Mouse (Mus musculus) embryo, embryonic 10.5 days (tissue): ENCODE measurements around the gene Chrm1.

ENCODE experiments used
- DNase-seq: peaks from one replicate; pipeline ENCODE4 v3.0.0-alpha.2; 2015; ENCODE audit warnings: low spot score

Chrm1 gene

DNA sequence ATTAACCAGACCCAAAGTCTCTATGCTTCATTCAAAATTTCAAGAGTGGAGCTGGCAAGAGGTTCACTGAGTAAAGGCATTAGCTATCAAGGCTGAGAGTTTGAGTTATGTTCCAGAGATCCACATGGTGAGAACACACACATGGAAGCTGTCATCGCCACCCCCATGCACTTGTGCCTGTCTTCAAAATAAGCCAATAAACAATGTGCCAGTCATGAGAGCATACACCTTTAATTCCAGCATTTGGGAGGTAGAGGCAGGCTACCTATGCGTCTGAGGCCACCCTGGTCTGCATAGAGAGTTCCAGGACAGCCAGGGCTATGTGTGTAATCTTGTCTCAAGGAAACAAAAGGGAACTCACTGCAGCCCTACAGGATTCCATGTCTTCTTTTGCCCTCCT, 20.0 kb downstream of the Chrm1 start:
- no peak for DNase-seq

- no peak for DNase-seq
Measured at GRCm38 (mm10) chr19:8691871-8692539, 28.4 kb downstream of the Chrm1 start.

DNA sequence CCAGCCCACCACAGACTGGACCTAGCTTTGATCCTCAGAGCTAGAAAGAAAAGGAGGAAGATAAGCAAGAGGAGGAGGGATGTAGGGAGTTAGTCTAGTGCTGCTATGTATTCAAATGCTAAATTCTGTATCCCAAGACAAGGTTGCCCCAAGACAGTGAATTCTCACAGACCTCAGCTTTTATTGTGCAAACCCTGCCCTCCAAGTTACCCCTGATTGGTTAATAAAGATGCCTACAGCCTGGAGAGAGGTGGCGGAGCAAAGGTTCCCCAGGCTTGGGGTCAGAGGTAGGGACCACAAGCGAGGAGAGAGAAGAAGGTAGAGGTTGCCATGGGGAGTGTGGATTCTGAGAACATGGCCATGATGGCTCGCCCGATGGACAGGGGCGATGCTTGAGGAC, 29.2 kb downstream of the Chrm1 start:
- DNase-seq = no peak

- peak; percentile 37 for DNase-seq
Measured at GRCm38 (mm10) chr19:8695330-8695729, 31.7 kb downstream of the Chrm1 start.

GRCm38 (mm10) chr19:8699652-8700051, 36.1 kb downstream of the Chrm1 start:
- DNase-seq = no peak

DNA sequence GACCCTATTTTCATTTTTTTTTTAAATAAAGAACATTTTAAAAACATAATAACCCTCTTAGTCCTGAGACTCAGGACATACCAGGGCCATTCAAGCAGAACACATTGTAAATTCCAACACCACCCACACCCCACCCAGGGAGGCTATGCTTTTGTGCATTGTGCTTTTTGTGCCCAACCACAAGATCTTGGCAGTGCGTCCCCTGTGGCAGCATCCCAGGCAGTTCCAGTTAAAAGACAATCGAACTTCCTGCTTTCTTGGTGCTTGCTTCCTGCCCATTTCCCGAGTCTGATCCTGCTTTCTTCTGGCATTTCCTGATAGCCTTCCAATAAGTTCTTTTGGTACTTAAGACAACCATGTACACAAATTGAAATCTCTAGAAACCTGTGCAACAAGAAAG, 38.9 kb downstream of the Chrm1 start:
- DNase-seq = no peak

- DNase-seq = no peak
Measured at GRCm38 (mm10) chr19:8703571-8703970, 40.0 kb downstream of the Chrm1 start.

DNA sequence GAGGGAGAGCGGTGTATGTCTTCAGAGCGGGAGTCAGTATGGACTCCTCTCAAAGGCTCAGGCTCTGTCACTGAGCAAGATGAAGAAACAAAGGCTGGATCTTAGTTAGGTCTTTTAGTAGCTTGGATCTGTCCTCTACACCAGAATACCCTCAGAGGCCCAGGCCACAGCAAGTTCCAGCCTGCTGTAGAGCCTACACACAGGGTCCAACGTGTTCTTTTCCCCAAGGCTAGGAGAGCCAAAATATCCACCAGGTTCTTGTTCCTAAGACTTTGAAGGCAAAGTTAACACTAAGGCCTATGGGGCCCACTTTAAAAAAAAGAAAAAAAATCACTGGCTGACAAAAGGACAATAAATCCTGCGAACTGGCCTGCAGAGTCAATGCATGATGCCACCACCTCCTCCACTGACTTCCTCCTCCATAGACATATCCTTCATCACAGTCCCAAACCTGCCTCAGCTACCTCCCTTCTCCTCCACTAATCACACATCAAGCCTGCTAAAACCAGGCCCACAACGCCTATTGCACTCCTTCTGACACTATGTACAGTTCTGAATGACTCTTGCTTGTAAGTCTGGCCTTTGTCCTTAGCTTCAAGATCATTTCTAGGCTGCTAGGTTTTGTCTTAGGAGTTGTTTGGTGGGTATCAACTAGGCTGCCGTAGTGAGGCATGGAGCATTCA, 41.6 kb downstream of the Chrm1 start:
- DNase-seq = no peak

DNA sequence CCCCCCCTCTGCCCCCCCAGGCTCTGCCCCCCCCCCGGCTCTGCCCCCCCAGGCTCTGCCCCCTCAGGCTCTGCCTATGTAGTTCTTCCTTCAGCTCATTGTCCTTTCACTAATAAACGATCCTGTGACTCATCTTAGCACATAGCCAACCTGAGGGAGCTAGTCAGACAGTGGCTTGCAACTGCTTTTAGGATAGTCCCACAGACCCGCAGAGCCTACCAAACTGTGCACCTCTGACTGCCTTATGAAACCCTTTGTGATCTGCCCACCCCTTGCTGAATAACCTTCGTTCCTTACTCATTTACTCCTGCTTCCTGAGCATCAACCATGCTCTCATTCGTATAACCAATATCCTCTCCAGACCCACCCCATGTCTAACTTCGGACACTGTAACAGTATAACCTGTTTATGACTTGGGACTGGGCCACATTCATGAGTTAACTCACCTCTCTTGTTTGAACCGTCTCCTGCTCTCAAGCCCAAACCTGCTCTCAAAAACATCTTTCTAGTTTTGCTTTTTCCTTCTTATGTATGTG, 42.6 kb downstream of the Chrm1 start:
- no peak for DNase-seq

- no peak for DNase-seq
Measured at GRCm38 (mm10) chr19:8706930-8707329, 43.3 kb downstream of the Chrm1 start.

GRCm38 (mm10) chr19:8708954-8709353, 45.4 kb downstream of the Chrm1 start:
- no peak for DNase-seq

- no peak for DNase-seq
Measured at GRCm38 (mm10) chr19:8710057-8710456, 46.5 kb downstream of the Chrm1 start.

- DNase-seq = no peak
Measured at GRCm38 (mm10) chr19:8711506-8711905, 47.9 kb downstream of the Chrm1 start.

GRCm38 (mm10) chr19:8711949-8712869, 48.6 kb downstream of the Chrm1 start:
- DNase-seq = peak; percentile 15

- peak; percentile 95 for DNase-seq
Measured at GRCm38 (mm10) chr19:8712870-8713305, 49.3 kb downstream of the Chrm1 start.

- DNase-seq = peak; percentile 93
Measured at GRCm38 (mm10) chr19:8713306-8713996, 49.9 kb downstream of the Chrm1 start.

- DNase-seq = no peak
Measured at GRCm38 (mm10) chr19:8713997-8714652, 50.5 kb downstream of the Chrm1 start.

- DNase-seq = no peak
Measured at GRCm38 (mm10) chr19:8714653-8715481, 51.3 kb downstream of the Chrm1 start.

DNA sequence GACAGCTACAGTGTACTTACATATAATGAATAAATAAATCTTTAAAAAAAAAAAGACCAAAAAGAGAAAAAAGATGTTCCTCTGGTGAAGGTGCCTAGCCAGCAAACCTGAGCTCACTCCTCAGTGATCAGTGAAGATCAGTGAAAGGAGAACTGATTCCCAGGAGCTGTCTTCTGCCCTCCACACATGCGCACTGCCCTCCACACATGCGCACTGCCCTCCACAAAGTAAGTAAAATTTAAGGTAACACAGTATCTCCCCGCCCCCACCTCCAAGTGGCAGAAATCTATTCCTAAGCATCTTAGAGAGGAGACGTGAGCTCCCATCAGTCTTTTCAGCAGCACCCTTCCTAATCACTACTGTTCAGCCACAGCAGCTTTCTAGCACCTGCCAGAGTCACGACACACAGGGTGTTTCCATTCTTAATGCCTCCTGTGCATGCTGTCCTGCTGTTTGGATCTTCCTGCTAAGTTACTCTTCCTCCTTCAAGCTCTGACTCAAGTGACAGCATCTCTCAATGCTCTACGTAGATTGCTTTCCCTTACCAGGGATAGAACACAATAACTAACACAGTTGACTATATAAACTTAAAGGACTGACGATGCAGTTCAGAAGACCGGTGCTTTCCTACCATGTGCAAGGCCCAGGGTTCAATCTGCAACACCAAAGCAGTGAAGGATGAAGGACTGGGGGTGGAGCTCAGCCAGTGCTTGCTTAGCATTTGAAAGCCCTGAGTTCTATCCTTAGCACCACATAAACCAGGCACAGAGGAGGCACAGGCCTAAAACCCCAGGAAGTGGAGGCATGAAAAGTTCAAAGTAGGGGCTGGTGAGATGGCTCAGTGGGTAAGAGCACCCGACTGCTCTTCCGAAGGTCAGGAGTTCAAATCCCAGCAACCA, 52.5 kb downstream of the Chrm1 start:
- no peak for DNase-seq
